Mouse (Mus musculus) liver, embryonic 14.5 days (tissue): ENCODE measurements around the gene Agtpbp1.

ENCODE experiments used
- CTCF ChIP-seq: IDR thresholded peaks from 2 replicates; pipeline ENCODE4 v1.5.1; 2016; ENCODE audit warnings: antibody characterized with exemption, low read depth, control low read depth
- EP300 ChIP-seq: IDR thresholded peaks from 2 replicates; pipeline ENCODE4 v1.6.1; 2016; ENCODE audit warnings: antibody characterized with exemption, low read depth

GRCm38 (mm10) chr13:59552751-59553150, 32.3 kb downstream of the Agtpbp1 start:
- TF ChIP-seq CTCF, result no peak
- no peak for TF ChIP-seq EP300
